Mouse (Mus musculus) erythroblast, embryonic 14.5 days (primary cell): Measurements from ENCODE around the gene Prdm1.

Source experiments
- GATA1 ChIP-seq: IDR thresholded peaks from 2 replicates; pipeline ENCODE4 v1.6.1; 2012; ENCODE audit warnings: low read length, inconsistent platforms, mixed read lengths
- TAL1 ChIP-seq: IDR thresholded peaks from 3 replicates; pipeline ENCODE4 v1.6.1; 2012; ENCODE audit warnings: low read length, inconsistent platforms, mixed read lengths

GRCm38 (mm10) chr10:44474256-44474655, 54.0 kb downstream of the Prdm1 start:
- no peak for TF ChIP-seq TAL1
- no peak for TF ChIP-seq GATA1
